Mouse (Mus musculus) neural tube, embryonic 13.5 days (tissue): ENCODE results near the gene Jdp2. TPM values are rescaled to one million over a fixed set of nuclear protein-coding genes. Genes with fewer than 3 reads are reported as not detected.

Source experiments
- ATAC-seq: fragments of 200-750 bp; cut with Nextera tagmentation; 2 replicates; pipeline ENCODE4 v1.8.0; 2017; ENCODE audit warnings: low read depth, mild to moderate bottlenecking, moderate TSS enrichment, moderate library complexity
- H3K27ac ChIP-seq: fragments of 300-500 bp; sonication (generic); replicated peaks from 2 replicates; pipeline ENCODE4 v1.5.1; 2015; ENCODE audit warnings: moderate library complexity, mild to moderate bottlenecking, inconsistent platforms
- H3K27me3 ChIP-seq: fragments of 300-500 bp; sonication (generic); 2 replicates; pipeline ENCODE4 v1.6.1; 2015; ENCODE audit warnings: mild to moderate bottlenecking, inconsistent platforms
- H3K36me3 ChIP-seq: fragments of 300-500 bp; sonication (generic); 2 replicates; pipeline ENCODE4 v1.6.1; 2015; ENCODE audit warnings: mild to moderate bottlenecking, inconsistent platforms
- H3K4me1 ChIP-seq: fragments of 300-500 bp; sonication (generic); replicated peaks from 2 replicates; pipeline ENCODE4 v1.6.1; 2015; ENCODE audit warnings: inconsistent platforms
- H3K4me2 ChIP-seq: fragments of 300-500 bp; sonication (generic); 2 replicates; pipeline ENCODE4 v1.6.1; 2015; ENCODE audit warnings: inconsistent platforms, mild to moderate bottlenecking, moderate library complexity
- H3K4me3 ChIP-seq: fragments of 300-500 bp; sonication (generic); 2 replicates; pipeline ENCODE4 v1.5.1; 2015; ENCODE audit warnings: mild to moderate bottlenecking, inconsistent platforms
- H3K9ac ChIP-seq: fragments of 300-500 bp; sonication (generic); 2 replicates; pipeline ENCODE4 v1.6.1; 2015; ENCODE audit warnings: moderate library complexity, mild to moderate bottlenecking, inconsistent platforms
- H3K9me3 ChIP-seq: fragments of 300-500 bp; sonication (generic); 2 replicates; pipeline ENCODE4 v1.6.1; 2016; ENCODE audit warnings: inconsistent platforms
- WGBS: fragments of 180-500 bp; shearing (Covaris S2); methylation state at CpG from one replicate; pipeline ENCODE4 v1.1.7; 2015; 5-methylcytosine and 5-hydroxymethylcytosine counted together
- polyA plus RNA-seq: library from polyadenylated mRNA; unstranded; fragments of >200 nt; fragmentation: Nextera tagmentation; extraction: Ambion mirVana; gene quantifications from 2 replicates; pipeline ENCODE4 v1.2.1, GENCODE M21; 2015

Gene Jdp2
- 0.41 and 0.53 TPM in 2 replicates for polyA plus RNA-seq

DNA sequence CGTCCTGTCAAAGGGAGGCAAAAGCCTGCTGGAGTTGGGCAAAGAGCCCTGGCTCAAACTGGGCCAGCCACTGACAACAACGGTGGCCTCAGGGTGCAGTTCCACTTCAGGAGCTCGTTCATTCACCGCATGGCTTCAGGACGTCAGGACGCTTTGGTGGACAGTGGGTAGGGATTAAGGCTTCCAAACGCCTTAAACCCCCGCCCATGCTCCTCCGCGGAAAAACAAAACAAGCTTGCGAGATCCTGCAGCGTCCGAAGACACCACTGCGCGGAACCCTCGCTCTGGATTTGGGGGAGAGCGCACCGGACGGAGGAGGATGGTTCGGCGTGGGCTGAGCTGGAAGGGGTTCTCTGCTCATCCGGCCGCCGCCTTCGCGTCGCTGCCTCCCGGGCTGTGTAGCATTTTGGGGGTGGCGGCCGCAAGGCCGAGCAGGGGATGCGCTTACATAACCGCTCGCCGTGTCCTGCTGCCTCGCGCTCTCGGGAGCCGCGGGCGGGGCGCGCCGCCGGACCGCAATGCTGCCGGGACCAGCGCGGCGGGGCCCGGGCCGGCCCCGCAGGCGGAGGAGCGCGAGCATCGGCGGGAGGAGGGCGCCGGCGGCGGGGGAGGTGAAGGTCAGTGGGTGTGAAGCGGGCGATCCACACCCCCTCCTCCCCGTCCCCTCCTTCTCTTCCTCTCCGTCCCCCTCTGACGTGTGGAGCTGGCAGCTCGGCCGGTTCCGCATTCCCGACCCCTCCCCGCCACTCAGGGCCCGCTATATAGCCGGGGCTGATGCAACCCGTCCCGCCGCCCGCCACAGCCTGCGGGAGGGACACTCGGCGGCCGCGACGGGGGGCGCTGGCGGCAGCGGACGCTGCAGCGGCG, at the start of gene Jdp2:
TSS of gene Jdp2 (plus strand) at position 417 of the 867 bp plus-strand sequence.
- no peaks in the 10 kb centered on the region for H3K9me3 ChIP-seq
- H3K4me1 ChIP-seq, result peaks cover 58% of the 10 kb centered on the region

DNA sequence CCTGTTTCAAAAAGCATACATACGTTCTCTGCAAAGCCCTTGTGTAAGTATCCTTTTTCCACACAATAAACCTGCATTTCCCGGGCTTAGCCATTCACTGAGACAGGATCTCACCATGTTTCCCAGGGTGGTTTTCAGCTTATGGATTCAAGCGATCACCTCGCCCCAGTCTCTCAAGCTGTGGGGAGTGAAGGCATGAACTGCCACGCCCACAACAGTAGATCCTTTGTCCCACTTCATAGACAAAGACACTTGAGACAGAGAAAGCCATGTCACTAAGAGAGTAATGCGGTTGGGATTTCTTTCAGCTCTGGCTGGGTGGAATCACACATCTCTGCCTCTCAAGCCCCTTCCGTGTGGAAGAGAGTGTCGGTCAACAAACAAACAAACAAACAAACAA, 49.2 kb upstream of the Jdp2 start:
- no peaks in the 10 kb centered on the region for H3K9me3 ChIP-seq
- H3K4me2 ChIP-seq, result no peak overlapping the region
- H3K9ac ChIP-seq, result no peak overlapping the region
- no peaks in the 10 kb centered on the region for H3K27me3 ChIP-seq
- H3K27ac ChIP-seq, result no peak overlapping the region
- 65% methylated on average over 8 of the region's 8 CpGs for WGBS
- H3K4me3 ChIP-seq, result no peak overlapping the region
- no peaks in the 10 kb centered on the region for H3K36me3 ChIP-seq
- ATAC-seq, result no peak
- H3K4me1 ChIP-seq, result peaks cover 25% of the 10 kb centered on the region

More for the DNA sequence above, at the start of gene Jdp2:
- peak; percentile 94 for ATAC-seq
- Histone ChIP-seq H3K36me3 (no peaks in the 10 kb centered on the region), H3K4me2 (peak within 1 kb of the TSS; percentile 69), H3K27ac (peak within 1 kb of the TSS; percentile 96), H3K4me3 (peak within 1 kb of the TSS; percentile 90), H3K27me3 (no peaks in the 10 kb centered on the region), H3K9ac (peak within 1 kb of the TSS; percentile 98)
- under 1% methylated on average over 84 of the region's 90 CpGs for WGBS

- Histone ChIP-seq H3K27ac (no peak overlapping the region), H3K9me3 (no peaks in the 10 kb centered on the region), H3K4me1 (peaks cover 24% of the 10 kb centered on the region), H3K4me3 (no peak overlapping the region), H3K9ac (no peak overlapping the region), H3K36me3 (no peaks in the 10 kb centered on the region), H3K4me2 (no peak overlapping the region), H3K27me3 (no peaks in the 10 kb centered on the region)
- no peak for ATAC-seq
- WGBS, result 91% methylated on average over 4 of the region's 4 CpGs
Measured at GRCm38 (mm10) chr12:85550435-85550834, 48.4 kb upstream of the Jdp2 start.

DNA sequence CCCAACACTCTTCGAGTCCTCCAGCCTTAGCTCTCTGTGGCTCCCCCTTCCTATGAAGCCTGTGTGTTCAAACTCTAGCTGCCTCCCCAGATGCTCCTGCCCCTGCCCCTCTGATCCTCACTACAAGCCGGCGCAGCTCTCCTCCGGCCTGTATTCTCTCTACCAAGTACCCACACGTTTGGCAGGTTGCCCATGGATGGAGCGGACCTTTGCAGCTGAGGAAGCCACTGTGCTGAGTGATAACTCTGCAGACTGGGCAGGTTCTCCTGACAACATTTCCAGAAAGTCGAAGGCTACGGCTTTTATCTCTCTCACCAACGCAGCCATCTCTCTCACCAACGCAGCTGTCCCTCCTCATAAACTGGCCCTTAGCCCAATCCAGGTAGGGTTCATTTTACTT, 39.5 kb upstream of the Jdp2 start:
- H3K4me1 ChIP-seq, result 0 out of 2 replicates have a peak, but pooled peaks cover 4% of the 10 kb centered on the region
- no peak overlapping the region for H3K4me3 ChIP-seq
- no peaks in the 10 kb centered on the region for H3K9me3 ChIP-seq
- no peaks in the 10 kb centered on the region for H3K36me3 ChIP-seq
- H3K4me2 ChIP-seq, result no peak overlapping the region
- WGBS, result 81% methylated on average over 10 of the region's 10 CpGs
- no peak overlapping the region for H3K9ac ChIP-seq
- no peak for ATAC-seq
- no peaks in the 10 kb centered on the region for H3K27me3 ChIP-seq
- H3K27ac ChIP-seq, result no peak overlapping the region

DNA sequence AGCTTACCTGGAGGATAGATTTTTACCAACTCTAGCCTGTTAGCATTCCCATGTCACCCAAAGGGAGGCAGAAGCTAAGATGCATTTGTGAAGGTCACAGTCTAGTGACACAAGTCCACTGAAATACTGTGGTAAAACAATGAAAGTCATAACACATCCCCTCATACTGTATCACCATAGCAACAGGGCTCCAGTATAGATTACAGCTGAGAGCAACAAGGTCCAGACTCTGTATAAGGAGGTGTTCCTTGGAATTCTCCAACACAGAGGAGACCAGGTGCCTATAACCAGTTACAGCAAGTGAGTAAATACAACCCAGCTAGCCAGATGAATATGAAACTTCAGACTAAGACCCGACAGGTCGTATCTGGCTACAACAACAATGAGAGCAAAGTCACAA, 33.4 kb upstream of the Jdp2 start:
- WGBS, result 89% methylated on average over 2 of the region's 2 CpGs
- no peak for ATAC-seq
- no peak overlapping the region for H3K27ac ChIP-seq
- no peaks in the 10 kb centered on the region for H3K9me3 ChIP-seq
- no peak overlapping the region for H3K9ac ChIP-seq
- H3K27me3 ChIP-seq, result no peaks in the 10 kb centered on the region
- H3K36me3 ChIP-seq, result no peaks in the 10 kb centered on the region
- no peak overlapping the region for H3K4me2 ChIP-seq
- no peak overlapping the region for H3K4me3 ChIP-seq
- H3K4me1 ChIP-seq, result 0 out of 2 replicates have a peak, but pooled peaks cover 9% of the 10 kb centered on the region

- no peak overlapping the region for H3K9ac ChIP-seq
- WGBS, result 93% methylated on average over 3 of the region's 3 CpGs
- H3K27me3 ChIP-seq, result no peaks in the 10 kb centered on the region
- no peak overlapping the region for H3K27ac ChIP-seq
- no peak overlapping the region for H3K4me2 ChIP-seq
- no peak for ATAC-seq
- H3K4me1 ChIP-seq, result peaks cover 15% of the 10 kb centered on the region; the same call in 1 of the 2 replicates
- H3K36me3 ChIP-seq, result no peaks in the 10 kb centered on the region
- H3K9me3 ChIP-seq, result no peaks in the 10 kb centered on the region
- no peak overlapping the region for H3K4me3 ChIP-seq
Measured at GRCm38 (mm10) chr12:85568298-85568697, 30.5 kb upstream of the Jdp2 start.

DNA sequence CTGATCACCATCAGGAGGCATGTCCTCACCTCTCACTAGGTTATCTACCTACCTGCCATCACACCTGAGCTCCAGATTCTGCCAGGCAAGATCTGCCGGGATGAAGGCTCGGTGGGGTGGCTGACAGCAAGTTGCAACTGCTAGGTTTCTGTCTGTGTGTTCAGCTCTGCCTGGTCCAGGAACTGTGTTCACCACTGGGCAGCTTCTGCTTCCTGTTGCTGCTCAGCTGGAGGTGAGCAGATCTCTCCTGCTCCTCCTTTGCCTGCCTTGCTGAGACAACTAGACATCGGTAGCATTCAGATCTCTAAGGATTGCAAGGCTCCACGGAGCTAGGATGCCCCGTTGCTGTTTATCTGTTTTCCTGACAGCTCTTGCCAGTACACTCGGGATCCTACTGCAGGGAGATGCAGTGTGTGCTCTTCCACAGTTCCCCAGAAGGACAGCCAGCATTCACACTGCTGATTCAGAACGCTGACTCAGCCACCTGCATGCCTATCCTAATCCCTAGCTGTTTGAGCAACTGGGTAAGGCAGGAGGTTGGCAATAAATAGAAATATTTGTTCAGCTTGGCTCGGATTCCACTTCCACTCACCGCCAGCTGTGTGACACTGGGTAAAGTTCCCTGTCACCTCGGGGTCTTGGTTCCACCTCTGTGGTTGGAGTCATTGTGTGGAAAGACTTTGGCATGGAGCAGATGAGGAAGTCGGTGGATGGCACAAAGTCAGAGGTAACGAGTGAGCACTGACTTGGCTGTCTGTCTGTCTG, 29.3 kb upstream of the Jdp2 start:
- no peaks in the 10 kb centered on the region for H3K27me3 ChIP-seq

GRCm38 (mm10) chr12:85570158-85570540, 28.7 kb upstream of the Jdp2 start:
- H3K27me3 ChIP-seq, result no peaks in the 10 kb centered on the region
- H3K9me3 ChIP-seq, result no peaks in the 10 kb centered on the region
- no peaks in the 10 kb centered on the region for H3K36me3 ChIP-seq
- no peak overlapping the region for H3K4me3 ChIP-seq
- no peak overlapping the region for H3K4me2 ChIP-seq
- peaks cover 12% of the 10 kb centered on the region; the same call in 1 of the 2 replicates for H3K4me1 ChIP-seq
- no peak overlapping the region for H3K9ac ChIP-seq
- WGBS, result 95% methylated on average over 1 of the region's 1 CpGs
- no peak overlapping the region for H3K27ac ChIP-seq
- ATAC-seq, result no peak

More for the DNA sequence above, 29.3 kb upstream of the Jdp2 start:
- H3K9ac ChIP-seq, result no peak overlapping the region
- H3K27ac ChIP-seq, result no peak overlapping the region
- peaks cover 12% of the 10 kb centered on the region; the same call in 1 of the 2 replicates for H3K4me1 ChIP-seq
- H3K36me3 ChIP-seq, result no peaks in the 10 kb centered on the region
- ATAC-seq, result no peak
- H3K9me3 ChIP-seq, result no peaks in the 10 kb centered on the region
- H3K4me3 ChIP-seq, result no peak overlapping the region
- 74% methylated on average over 12 of the region's 12 CpGs for WGBS
- no peak overlapping the region for H3K4me2 ChIP-seq

DNA sequence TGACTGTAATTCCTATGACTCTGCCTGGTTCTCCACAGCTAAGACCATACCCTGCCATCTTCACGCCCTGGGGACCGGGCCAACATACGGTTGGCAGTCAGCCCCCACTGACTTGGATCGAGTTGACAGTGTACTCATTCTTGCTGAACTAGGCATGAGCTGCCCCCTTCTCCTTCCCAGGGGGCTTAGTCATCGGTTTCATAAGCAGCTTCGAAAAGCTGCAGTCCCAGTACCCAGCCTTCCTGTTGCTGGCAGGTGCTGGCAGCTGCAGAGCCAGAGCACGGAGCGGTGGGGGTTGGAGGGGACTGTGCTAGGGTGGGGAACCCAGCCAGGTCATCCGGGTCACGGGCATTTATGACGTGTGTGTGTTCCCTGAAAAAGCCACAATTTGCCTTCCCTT, 27.5 kb upstream of the Jdp2 start:
- 72% methylated on average over 11 of the region's 11 CpGs for WGBS
- Histone ChIP-seq H3K4me3 (no peak overlapping the region), H3K27me3 (no peaks in the 10 kb centered on the region), H3K9ac (no peak overlapping the region), H3K9me3 (no peaks in the 10 kb centered on the region), H3K36me3 (no peaks in the 10 kb centered on the region), H3K27ac (no peak overlapping the region), H3K4me1 (peaks cover 13% of the 10 kb centered on the region; the same call in 1 of the 2 replicates), H3K4me2 (no peak overlapping the region)
- ATAC-seq, result no peak

DNA sequence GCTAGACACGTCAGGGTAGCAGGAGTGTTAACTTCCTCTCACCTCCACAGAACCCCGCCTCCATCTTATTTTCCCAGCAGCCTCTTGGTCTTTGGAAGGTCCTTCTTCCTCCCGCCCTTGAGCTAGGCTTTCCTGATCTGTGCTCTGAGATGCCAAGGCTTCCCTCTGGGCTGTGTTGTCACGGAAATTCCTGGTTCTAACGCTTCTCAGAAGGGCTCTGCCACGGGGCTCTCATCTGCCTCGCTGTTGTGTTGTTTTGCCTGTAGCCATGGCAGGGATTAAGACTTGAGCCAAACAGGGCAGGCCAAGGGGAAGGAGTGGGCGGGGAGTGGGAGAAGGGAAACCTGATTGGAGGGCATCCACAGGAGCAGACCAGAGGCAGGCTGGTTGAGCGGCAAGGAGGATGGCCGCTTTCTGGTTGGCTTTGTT, 26.8 kb upstream of the Jdp2 start:
- Histone ChIP-seq H3K9me3 (no peaks in the 10 kb centered on the region), H3K9ac (no peak overlapping the region), H3K36me3 (no peaks in the 10 kb centered on the region), H3K27ac (no peak overlapping the region), H3K4me3 (no peak overlapping the region), H3K4me2 (no peak overlapping the region), H3K27me3 (no peaks in the 10 kb centered on the region), H3K4me1 (peaks cover 16% of the 10 kb centered on the region; the same call in 1 of the 2 replicates)
- 47% methylated on average over 10 of the region's 10 CpGs for WGBS
- 0 out of 2 replicates have a peak, but pooled peaks have one; percentile 68 for ATAC-seq

- peaks cover 11% of the 10 kb centered on the region; the same call in 1 of the 2 replicates for H3K4me1 ChIP-seq
- ATAC-seq, result no peak
- 83% methylated on average over 6 of the region's 6 CpGs for WGBS
- no peaks in the 10 kb centered on the region for H3K36me3 ChIP-seq
- H3K4me3 ChIP-seq, result no peak overlapping the region
- no peaks in the 10 kb centered on the region for H3K9me3 ChIP-seq
- H3K4me2 ChIP-seq, result no peak overlapping the region
- H3K27ac ChIP-seq, result no peak overlapping the region
- no peak overlapping the region for H3K9ac ChIP-seq
- no peaks in the 10 kb centered on the region for H3K27me3 ChIP-seq
Measured at GRCm38 (mm10) chr12:85574806-85575495, 23.9 kb upstream of the Jdp2 start.

DNA sequence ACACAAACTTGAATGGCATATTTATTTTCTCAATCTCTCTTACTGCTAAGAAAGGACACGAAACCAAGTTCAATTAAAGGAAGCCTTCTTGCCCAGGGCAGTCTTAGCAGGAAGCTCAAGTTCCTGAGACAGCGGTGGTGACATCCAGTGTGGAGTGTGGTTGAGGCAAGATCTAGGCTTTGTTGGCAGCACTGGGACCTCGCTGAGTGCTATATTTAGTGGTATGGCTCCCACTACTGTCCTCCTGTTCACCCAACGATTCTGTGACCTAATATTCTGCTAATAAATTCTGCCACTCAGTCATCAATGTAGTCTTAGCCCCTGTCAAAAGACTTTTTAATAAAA, 23.4 kb upstream of the Jdp2 start:
- no peak overlapping the region for H3K4me2 ChIP-seq
- no peak overlapping the region for H3K4me3 ChIP-seq
- no peaks in the 10 kb centered on the region for H3K9me3 ChIP-seq
- peaks cover 11% of the 10 kb centered on the region; the same call in 1 of the 2 replicates for H3K4me1 ChIP-seq
- no peak for ATAC-seq
- H3K36me3 ChIP-seq, result no peaks in the 10 kb centered on the region
- WGBS, result 76% methylated on average over 4 of the region's 4 CpGs
- no peak overlapping the region for H3K27ac ChIP-seq
- H3K9ac ChIP-seq, result no peak overlapping the region
- H3K27me3 ChIP-seq, result no peaks in the 10 kb centered on the region
